Comparison of ENCODE assay signal across 20 mouse cellular contexts in genomic region chr7:64944686-64945085, GRCm38 (mm10).
"Had no signal": no experiment of that assay in that cellular context is flagged by ENCODE, and none has a peak within 500 bp of the region (broad histone marks: within the 10 kb centered on the region; RNA-seq: fewer than 3 reads in every experiment).

No protein-coding gene starts in this region.

- H3K4me2 ChIP-seq: limb, embryonic 12.5 days; limb, embryonic 15.5 days; liver, embryonic 11.5 days; lung, embryonic 14.5 days; midbrain, embryonic 12.5 days; stomach, embryonic 15.5 days had no signal

- H3K9ac ChIP-seq: limb, embryonic 12.5 days; limb, embryonic 15.5 days; liver, embryonic 14.5 days; liver, postnatal 0 days; lung, embryonic 14.5 days; midbrain, embryonic 12.5 days; stomach, embryonic 15.5 days had no signal

- H3K4me3 ChIP-seq: limb, embryonic 12.5 days; limb, embryonic 15.5 days; midbrain, embryonic 12.5 days; myocyte; stomach, embryonic 15.5 days had no signal

- H3K27me3 ChIP-seq: limb, embryonic 12.5 days; limb, embryonic 15.5 days; stomach, embryonic 15.5 days had no signal

- H3K27ac ChIP-seq: limb, embryonic 12.5 days; limb, embryonic 15.5 days; liver, embryonic 14.5 days; macrophage; midbrain, embryonic 12.5 days; stomach, embryonic 15.5 days had no signal

- H3K36me3 ChIP-seq: limb, embryonic 12.5 days; limb, embryonic 15.5 days; midbrain, embryonic 12.5 days; stomach, embryonic 15.5 days had no signal

- ATAC-seq: liver, postnatal 0 days; lung, postnatal 0 days had no signal

- H3K4me1 ChIP-seq: limb, embryonic 12.5 days; midbrain, embryonic 12.5 days; stomach, embryonic 15.5 days had no signal

- H3K9me3 ChIP-seq: limb, embryonic 12.5 days; limb, embryonic 15.5 days; midbrain, embryonic 12.5 days; stomach, embryonic 15.5 days had no signal

- DNase-seq: kidney, adult 18-20 months; kidney, adult 9 months; kidney, postnatal 14 days; kidney, postnatal 4 days; left cerebral cortex, postnatal 4 days; liver, postnatal 0 days; lung, embryonic 14.5 days; right cerebral cortex, adult 18-20 months; right cerebral cortex, postnatal 25 days; spleen, adult 18-20 months; thymus, postnatal 25 days had no signal
